Mouse (Mus musculus) adrenal gland, postnatal 4 days (tissue): ENCODE measurements around the gene Zcchc3. TPM values are rescaled to one million over a fixed set of nuclear protein-coding genes. Genes with fewer than 3 reads are reported as not detected.
A peak's percentile ranks its signal among the peaks of the same experiment; 100 is the strongest.
"Not testable (repeated sequence)": the region's sequence is repeated elsewhere in the genome, so short reads cannot be mapped to it uniquely, and the experiment has no call there.

Source experiments
- DNase-seq, 2 experiments: peaks; one replicate each; pipeline ENCODE4 v3.0.0; 2021 to 2022; ENCODE audit warnings: low spot score in 2 of 2, mixed read lengths in 2 of 2
- long read RNA-seq, 2 experiments: library from polyadenylated mRNA; stranded (forward); transcript quantifications; one replicate each; pipeline ENCODE4 v2.0.0; 2021
- total RNA-seq, 2 experiments: library from RNA; stranded (reverse); gene quantifications; 2 replicates each; pipeline ENCODE4 v1.2.3; 2021

The Zcchc3 gene
- total RNA-seq = 10 to 100 TPM; 18.5 to 20.2 TPM
- long read RNA-seq, experiment 1, transcript Zcchc3-201 (1 exons, 3,073 nt) = major isoform, 26 of 26 reads
- long read RNA-seq, experiment 1, partial matches to known transcripts = 0 of 26 reads
- long read RNA-seq, experiment 1, other reads (novel, unspliced or antisense) = 0 of 26 reads
- long read RNA-seq, experiment 2, transcript Zcchc3-201 (1 exons, 3,073 nt) = major isoform, 51 of 51 reads
- long read RNA-seq, experiment 2, partial matches to known transcripts = 0 of 51 reads
- long read RNA-seq, experiment 2, other reads (novel, unspliced or antisense) = 0 of 51 reads

- DNase-seq = peak; percentile 66 to 78
These were observed at the start of gene Zcchc3 for GRCm38 (mm10) chr2:152414591-152415165. TSS of gene Zcchc3 (minus strand) at chr2:152415027.

DNA sequence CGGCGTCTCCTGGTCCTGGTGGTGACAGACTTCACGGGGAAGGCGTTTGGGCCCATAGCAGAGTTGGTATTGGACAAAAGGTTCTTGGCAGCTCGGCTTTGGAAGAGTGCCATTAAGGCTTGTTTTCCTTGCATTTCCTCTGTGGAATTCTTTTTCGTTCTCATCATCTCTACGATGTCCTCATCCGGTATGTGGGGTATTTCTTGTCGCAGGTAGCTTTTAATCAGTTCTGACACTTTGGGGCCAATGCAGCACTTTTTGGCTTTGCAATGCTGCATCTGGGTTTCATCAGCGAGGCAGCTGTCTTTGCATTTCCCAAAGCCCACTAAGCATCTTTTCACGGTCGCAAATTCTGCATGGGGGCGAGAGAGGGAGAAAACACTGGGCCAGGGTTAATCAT lies 44.4 kb upstream of the Zcchc3 start:
- DNase-seq = no peak

- no peak for DNase-seq
These were observed 37.4 kb upstream of the Zcchc3 start for GRCm38 (mm10) chr2:152452101-152452781.

DNA sequence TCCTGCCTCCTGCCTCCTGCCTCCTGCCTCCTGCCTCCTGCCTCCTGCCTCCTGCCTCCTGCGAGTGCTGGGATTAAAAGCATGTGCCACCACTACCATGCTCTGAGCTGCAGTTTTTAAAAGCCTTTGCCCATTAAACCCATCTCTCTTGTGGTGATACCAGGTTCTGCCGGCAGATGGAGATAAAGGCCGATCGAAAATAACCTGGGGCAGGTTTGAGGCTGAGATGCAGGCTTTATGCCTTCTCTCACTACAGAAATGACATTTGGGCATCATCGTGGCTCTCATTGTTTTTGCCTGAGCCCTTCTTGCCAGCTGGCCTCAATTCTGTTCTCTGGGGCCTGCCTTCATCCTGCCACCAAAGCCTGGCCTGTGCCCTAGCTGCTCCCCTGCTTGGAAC lies 35.4 kb upstream of the Zcchc3 start:
- DNase-seq = peak in 1 of 2 experiments; percentile 27

GRCm38 (mm10) chr2:152447461-152447860 lies 32.6 kb upstream of the Zcchc3 start:
- no peak for DNase-seq

DNA sequence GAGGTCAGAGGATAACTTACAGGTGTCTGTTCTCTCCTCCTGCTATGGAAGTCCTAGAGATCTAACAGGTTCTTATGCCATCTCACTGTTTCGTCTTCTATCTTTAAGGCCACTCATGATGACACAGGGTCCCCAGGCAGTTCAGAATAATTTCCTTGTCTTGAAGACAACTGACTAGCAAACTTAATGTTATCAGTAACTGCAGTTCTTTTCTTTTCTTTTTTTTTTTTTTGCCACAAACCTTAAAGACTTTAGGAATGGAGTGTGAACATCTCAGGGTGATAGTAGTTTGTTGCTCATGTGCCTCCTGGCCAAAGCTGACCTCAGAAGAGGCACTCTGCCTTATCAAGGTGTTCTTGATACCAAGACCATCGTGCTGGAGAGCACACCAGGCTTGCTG lies 31.8 kb upstream of the Zcchc3 start:
- no peak for DNase-seq

GRCm38 (mm10) chr2:152443281-152443680 lies 28.5 kb upstream of the Zcchc3 start:
- no peak for DNase-seq

- DNase-seq = no peak
These were observed 27.5 kb upstream of the Zcchc3 start for GRCm38 (mm10) chr2:152442322-152442721.

GRCm38 (mm10) chr2:152439833-152440232 lies 25.0 kb upstream of the Zcchc3 start:
- DNase-seq = no peak

- no peak for DNase-seq
These were observed 24.1 kb upstream of the Zcchc3 start for GRCm38 (mm10) chr2:152438963-152439362.

GRCm38 (mm10) chr2:152436983-152437860 lies 22.4 kb upstream of the Zcchc3 start:
- DNase-seq = peak; percentile 81 to 82

- no peak for DNase-seq
These were observed 21.6 kb upstream of the Zcchc3 start for GRCm38 (mm10) chr2:152436405-152436901.

DNA sequence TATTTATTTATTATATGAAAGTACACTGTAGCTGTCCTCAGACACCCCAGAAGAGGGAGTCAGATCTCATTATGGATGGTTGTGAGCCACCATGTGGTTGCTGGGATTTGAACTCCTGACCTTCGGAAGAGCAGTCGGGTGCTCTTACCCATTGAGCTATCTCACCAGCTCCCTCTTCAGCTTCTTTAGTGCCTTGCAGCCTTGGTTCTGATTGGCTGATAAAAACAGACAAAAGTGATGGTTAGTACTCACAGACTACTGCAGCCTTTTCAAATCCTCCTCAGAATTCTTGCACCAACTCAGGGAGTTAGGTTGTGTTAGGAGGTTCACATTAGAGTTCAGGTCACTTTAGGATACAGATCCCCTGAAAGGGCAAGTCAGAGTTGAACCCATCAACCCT lies 13.7 kb upstream of the Zcchc3 start:
- not testable (repeated sequence) for DNase-seq

- DNase-seq = no peak
These were observed 12.7 kb upstream of the Zcchc3 start for GRCm38 (mm10) chr2:152427493-152427892.

DNA sequence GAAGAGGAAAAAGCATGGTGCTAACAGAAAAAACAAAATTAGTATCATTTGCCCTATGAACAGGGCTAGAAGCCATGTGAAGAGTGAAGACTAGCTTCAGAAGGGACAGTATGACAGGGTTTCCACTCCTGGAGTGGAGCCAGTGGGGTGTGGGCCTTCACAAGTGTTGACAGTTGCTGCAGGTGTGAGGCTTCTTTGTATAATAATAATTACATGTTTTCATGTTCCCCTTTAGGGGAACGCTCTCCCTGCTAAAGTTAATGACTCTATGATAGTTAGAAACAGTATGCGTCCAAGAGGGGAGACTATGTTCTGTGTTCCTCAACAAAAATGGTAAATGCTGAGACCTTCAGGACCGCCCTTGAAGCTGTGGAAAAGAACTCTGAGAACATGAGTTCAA lies 959 bp upstream of the Zcchc3 start:
- DNase-seq = no peak

DNA sequence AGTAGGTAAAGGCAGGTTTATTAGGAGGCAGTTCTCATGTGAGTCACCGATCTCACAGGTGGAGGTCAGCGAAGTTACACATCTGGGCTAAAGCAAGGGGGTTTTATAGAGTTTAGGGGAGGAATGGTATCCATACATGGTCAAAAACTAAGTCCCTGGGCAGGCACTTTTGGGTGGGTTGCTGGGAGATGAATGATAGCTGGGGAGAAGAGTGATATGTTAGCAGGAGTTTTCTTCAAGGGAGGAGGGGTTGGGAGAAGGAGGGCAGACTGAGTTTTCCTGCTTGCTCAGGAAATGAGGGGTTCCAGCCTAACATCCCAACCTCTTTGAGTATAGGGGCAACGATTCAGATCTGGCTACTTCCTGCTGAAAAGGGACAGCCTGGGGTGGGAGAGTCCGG lies 460 bp upstream of the Zcchc3 start, which contains the start of gene 6820408C15Rik:
Gene 6820408C15Rik, plus strand, starts transcription at position 301 of the 400 bp plus-strand sequence.
- DNase-seq = no peak

DNA sequence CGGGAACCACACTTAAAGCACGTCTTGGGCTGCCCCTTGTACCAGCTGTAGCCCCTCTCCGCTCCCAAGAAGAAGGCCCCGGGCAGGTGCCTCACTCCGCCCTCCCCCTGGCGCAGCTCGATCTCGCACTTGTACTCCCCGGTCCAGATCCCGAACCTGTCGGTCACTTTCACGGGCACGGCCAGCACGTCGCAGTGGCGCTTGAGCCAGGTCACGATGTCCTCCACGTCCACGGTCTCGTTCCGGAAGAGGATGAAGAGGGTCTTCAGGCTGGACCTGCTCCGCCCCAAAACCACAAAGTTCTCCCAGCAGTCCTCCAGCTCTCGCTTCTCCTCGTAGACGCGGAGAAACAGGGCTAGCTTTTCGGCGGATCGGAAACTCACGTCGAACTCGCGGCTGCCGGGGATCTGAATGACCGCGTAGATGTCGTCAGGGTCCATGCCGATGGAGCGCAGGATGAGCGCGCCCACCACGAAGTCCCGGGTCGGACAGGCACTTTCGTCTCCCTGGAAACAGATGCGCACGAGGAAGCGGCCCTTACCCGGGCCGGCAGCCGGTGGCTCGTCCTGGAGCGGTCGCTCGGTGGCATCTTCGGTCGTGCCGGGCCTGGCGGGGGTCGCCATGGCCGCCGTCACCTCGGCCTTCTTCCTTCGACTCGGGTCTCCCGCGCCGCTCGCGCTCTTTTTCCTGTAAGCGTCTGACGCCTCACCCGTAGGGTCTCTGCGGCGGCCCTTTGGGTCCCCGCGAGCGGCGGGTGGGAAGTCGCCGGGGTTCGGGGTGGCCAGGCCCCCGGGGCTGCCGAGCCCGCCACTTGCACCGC lies 852 bp downstream of the Zcchc3 start:
- DNase-seq = no peak

DNA sequence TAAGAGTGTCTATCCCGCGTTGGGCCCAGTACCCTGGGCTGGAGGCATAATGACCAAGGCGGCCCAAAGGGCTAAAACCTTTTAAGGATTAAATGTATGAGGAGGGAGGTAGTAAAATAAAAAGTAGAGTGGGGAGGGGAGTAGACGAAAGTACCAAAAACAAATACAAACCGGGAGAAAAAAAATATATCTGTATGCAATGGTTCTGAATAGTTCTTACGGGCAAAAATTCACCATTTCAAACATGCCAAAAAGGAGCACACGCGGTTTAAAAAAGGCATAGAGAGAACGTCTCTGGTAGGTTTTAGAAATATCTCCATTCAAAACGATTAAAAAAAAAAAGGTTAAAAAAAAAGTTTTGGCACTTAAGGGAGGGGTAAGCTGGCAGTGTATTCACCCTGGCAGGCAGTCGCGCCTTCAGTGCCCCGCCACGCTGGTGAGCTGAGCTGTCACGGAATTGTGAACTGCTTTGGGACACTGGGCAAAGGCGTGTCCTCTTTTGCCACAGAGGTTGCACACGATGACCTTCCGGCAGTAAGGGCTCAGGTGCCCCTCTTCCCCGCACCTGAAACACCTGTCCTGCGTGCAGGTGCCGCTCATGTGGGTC lies 1.6 kb downstream of the Zcchc3 start:
- no peak for DNase-seq

DNA sequence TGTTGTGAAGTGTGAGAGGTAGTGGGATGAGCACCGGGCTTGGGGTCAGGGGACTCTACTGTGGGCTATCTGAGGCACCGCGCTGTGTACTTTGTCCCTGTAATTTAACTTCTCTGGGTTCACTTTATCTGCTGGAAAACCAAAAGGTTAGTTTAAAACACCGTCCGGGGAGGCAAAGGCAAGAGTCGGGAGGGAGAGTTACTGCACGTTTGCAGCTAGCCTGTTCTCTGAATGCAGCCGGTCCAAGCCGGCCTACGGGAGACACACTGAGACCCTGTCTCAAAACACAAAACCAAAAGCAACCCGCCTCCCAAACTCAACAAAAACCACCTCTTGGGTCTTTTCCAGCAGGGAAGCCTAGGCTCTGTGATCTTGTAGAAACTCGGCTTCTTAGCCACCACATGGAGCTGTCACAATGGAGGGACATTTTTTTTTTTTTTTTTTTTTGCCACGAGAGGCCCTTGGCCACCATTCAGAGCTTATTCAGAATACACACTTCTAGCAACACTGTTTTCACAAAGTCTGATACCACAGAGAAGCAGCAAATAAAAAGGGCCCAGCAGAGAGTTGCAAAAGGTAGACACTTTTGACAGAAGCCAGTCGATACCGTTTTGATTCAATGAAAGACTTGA lies 2.2 kb downstream of the Zcchc3 start:
- no peak for DNase-seq
